Mouse (Mus musculus): ENCODE data around the gene Vmn1r168.
"Not testable (repeated sequence)": the region's sequence is repeated elsewhere in the genome, so short reads cannot be mapped to it uniquely, and the experiment has no call there.

- TF ChIP-seq POLR2A (IDR thresholded peaks at IDR 0.05; ENCODE audit: control insufficient read depth, extremely low read depth, insufficient read depth, low read length, poor library complexity); CTCF (IDR thresholded peaks at IDR 0.05; ENCODE audit: borderline replicate concordance, control insufficient read depth, extremely low read depth, insufficient read depth, low read length, poor library complexity): not testable (repeated sequence)
Observed at GRCm38 (mm10) chr7:23539432-23539831, at the start of gene Vmn1r168.

Measured in thymus, adult 2 months (tissue).